Mouse (Mus musculus) c-Kit-negative CD71-positive TER-119-positive erythroid progenitor cells, embryonic 14.5 days (primary cell): ENCODE data around the gene Klhl8.
A peak's percentile ranks its signal among the peaks of the same experiment; 100 is the strongest.

Experiments
- DNase-seq: peaks from one replicate; pipeline ENCODE4 v3.0.0-alpha.2; 2013; ENCODE audit warnings: low read depth, low spot score

Klhl8 gene

GRCm38 (mm10) chr5:103846609-103847008, 64.5 kb downstream of the Klhl8 start:
- no peak for DNase-seq

- DNase-seq = no peak
These were observed 64.9 kb downstream of the Klhl8 start for GRCm38 (mm10) chr5:103846154-103846551.

GRCm38 (mm10) chr5:103845418-103846153, 65.5 kb downstream of the Klhl8 start:
- no peak for DNase-seq

- DNase-seq = no peak
These were observed 67.1 kb downstream of the Klhl8 start for GRCm38 (mm10) chr5:103843938-103844337.

- DNase-seq = no peak
These were observed 71.8 kb downstream of the Klhl8 start for GRCm38 (mm10) chr5:103839265-103839626.

- no peak for DNase-seq
These were observed 72.4 kb downstream of the Klhl8 start for GRCm38 (mm10) chr5:103838550-103839264.

GRCm38 (mm10) chr5:103836148-103836784, 74.8 kb downstream of the Klhl8 start:
- no peak for DNase-seq

- DNase-seq = no peak
These were observed 75.5 kb downstream of the Klhl8 start for GRCm38 (mm10) chr5:103835471-103836147.

GRCm38 (mm10) chr5:103830886-103831285, 80.2 kb downstream of the Klhl8 start:
- DNase-seq = no peak

- DNase-seq = no peak
These were observed 81.9 kb downstream of the Klhl8 start for GRCm38 (mm10) chr5:103829158-103829557.

- no peak for DNase-seq
These were observed 82.3 kb downstream of the Klhl8 start for GRCm38 (mm10) chr5:103828729-103829128.

GRCm38 (mm10) chr5:103828304-103828703, 82.8 kb downstream of the Klhl8 start:
- DNase-seq = no peak

GRCm38 (mm10) chr5:103822949-103823348, 88.1 kb downstream of the Klhl8 start:
- no peak for DNase-seq

GRCm38 (mm10) chr5:103821500-103822298, 89.4 kb downstream of the Klhl8 start:
- DNase-seq = no peak

- no peak for DNase-seq
These were observed 90.0 kb downstream of the Klhl8 start for GRCm38 (mm10) chr5:103821062-103821461.

GRCm38 (mm10) chr5:103819674-103820073, 91.4 kb downstream of the Klhl8 start:
- no peak for DNase-seq

GRCm38 (mm10) chr5:103818602-103819001, 92.5 kb downstream of the Klhl8 start:
- no peak for DNase-seq

GRCm38 (mm10) chr5:103817754-103818153, 93.3 kb downstream of the Klhl8 start:
- DNase-seq = peak; percentile 62

GRCm38 (mm10) chr5:103816718-103817117, 94.3 kb downstream of the Klhl8 start:
- no peak for DNase-seq

GRCm38 (mm10) chr5:103815249-103815617, 95.8 kb downstream of the Klhl8 start:
- no peak for DNase-seq

GRCm38 (mm10) chr5:103814551-103815248, 96.4 kb downstream of the Klhl8 start:
- no peak for DNase-seq
